Mouse (Mus musculus) forebrain, embryonic 15.5 days (tissue): ENCODE measurements at regions not wholly inside any gene's neighbourhood (a gene's known extent, or its start where the extent isn't known, plus 50 kb on each side); places are given as distances from the start of the nearest gene placed in this dataset.

ENCODE experiments used
- ATAC-seq: fragments of 200-750 bp; cut with Nextera tagmentation; replicated peaks from 2 replicates; pipeline ENCODE4 v1.8.0; 2017; ENCODE audit warnings: mild to moderate bottlenecking, moderate TSS enrichment, moderate library complexity
- H3K27ac ChIP-seq: fragments of 300-500 bp; sonication (generic); replicated peaks from 2 replicates; pipeline ENCODE4 v1.5.1; 2015; ENCODE audit warnings: mild to moderate bottlenecking, inconsistent platforms
- H3K27me3 ChIP-seq: fragments of 300-500 bp; sonication (generic); 2 replicates; pipeline ENCODE4 v1.6.1; 2015; ENCODE audit warnings: inconsistent platforms
- H3K36me3 ChIP-seq: fragments of 300-500 bp; sonication (generic); 2 replicates; pipeline ENCODE4 v1.6.1; 2015; ENCODE audit warnings: mild to moderate bottlenecking, inconsistent platforms
- H3K4me1 ChIP-seq: fragments of 300-500 bp; sonication (generic); 2 replicates; pipeline ENCODE4 v1.6.1; 2015; ENCODE audit warnings: inconsistent platforms
- H3K4me2 ChIP-seq: fragments of 300-500 bp; sonication (generic); replicated peaks from 2 replicates; pipeline ENCODE4 v1.6.1; 2015; ENCODE audit warnings: mild to moderate bottlenecking, inconsistent platforms
- H3K4me3 ChIP-seq: fragments of 300-500 bp; sonication (generic); 2 replicates; pipeline ENCODE4 v1.5.1; 2015; ENCODE audit warnings: mild to moderate bottlenecking, inconsistent platforms
- H3K9ac ChIP-seq: fragments of 300-500 bp; sonication (generic); replicated peaks from 2 replicates; pipeline ENCODE4 v1.6.1; 2015; ENCODE audit warnings: mild to moderate bottlenecking, inconsistent platforms
- H3K9me3 ChIP-seq: fragments of 300-500 bp; sonication (generic); 2 replicates; pipeline ENCODE4 v1.6.1; 2016; ENCODE audit warnings: inconsistent platforms
- WGBS: fragments of 180-500 bp; shearing (Covaris S2); methylation state at CpG from one replicate; pipeline ENCODE4 v1.1.7; 2015; ENCODE audit warnings: mixed read lengths; 5-methylcytosine and 5-hydroxymethylcytosine counted together

- Histone ChIP-seq H3K27me3 (no peaks in the 10 kb centered on the region), H3K36me3 (no peaks in the 10 kb centered on the region)
- WGBS = 60% methylated on average over 13 of the region's 13 CpGs
Measured at GRCm38 (mm10) chr5:35176112-35176848, 70.7 kb upstream of the Lrpap1 start.

GRCm38 (mm10) chr5:35174318-35174717 is 68.8 kb upstream of the Lrpap1 start:
- 85% methylated on average over 4 of the region's 4 CpGs for WGBS
- Histone ChIP-seq H3K9me3 (no peaks in the 10 kb centered on the region), H3K27me3 (no peaks in the 10 kb centered on the region), H3K9ac (no peak overlapping the region), H3K4me2 (no peak overlapping the region), H3K36me3 (no peaks in the 10 kb centered on the region), H3K4me3 (no peak overlapping the region), H3K4me1 (peaks cover 9% of the 10 kb centered on the region; the same call in 1 of the 2 replicates), H3K27ac (no peak overlapping the region)
- no peak for ATAC-seq

More at GRCm38 (mm10) chr5:35176112-35176848, 70.7 kb upstream of the Lrpap1 start:
- Histone ChIP-seq H3K4me2 (no peak overlapping the region), H3K9ac (no peak overlapping the region), H3K9me3 (no peaks in the 10 kb centered on the region), H3K4me1 (peaks cover 1% of the 10 kb centered on the region; the same call in 1 of the 2 replicates), H3K4me3 (no peak overlapping the region), H3K27ac (no peak overlapping the region)
- no peak for ATAC-seq

GRCm38 (mm10) chr5:35171336-35171735 is 65.8 kb upstream of the Lrpap1 start:
- 44% methylated on average over 3 of the region's 3 CpGs for WGBS
- H3K9ac ChIP-seq = no peak overlapping the region
- H3K36me3 ChIP-seq = no peaks in the 10 kb centered on the region
- ATAC-seq = no peak
- H3K4me1 ChIP-seq = peaks cover 9% of the 10 kb centered on the region; the same call in 1 of the 2 replicates
- H3K9me3 ChIP-seq = no peaks in the 10 kb centered on the region
- peak overlapping the region; percentile 85; the same call in 1 of the 2 replicates for H3K27ac ChIP-seq
- no peak overlapping the region for H3K4me3 ChIP-seq
- H3K27me3 ChIP-seq = no peaks in the 10 kb centered on the region
- no peak overlapping the region for H3K4me2 ChIP-seq

GRCm38 (mm10) chr5:35170369-35171130 is 65.0 kb upstream of the Lrpap1 start:
- WGBS = 44% methylated on average over 11 of the region's 11 CpGs
- Histone ChIP-seq H3K4me3 (no peak overlapping the region), H3K9me3 (no peaks in the 10 kb centered on the region), H3K9ac (no peak overlapping the region), H3K4me2 (no peak overlapping the region), H3K4me1 (peaks cover 9% of the 10 kb centered on the region; the same call in 1 of the 2 replicates), H3K27me3 (no peaks in the 10 kb centered on the region), H3K36me3 (no peaks in the 10 kb centered on the region), H3K27ac (peak overlapping the region; percentile 85)
- peak; percentile 59 for ATAC-seq

- H3K27me3 ChIP-seq = no peaks in the 10 kb centered on the region
Measured at GRCm38 (mm10) chr5:35169614-35170293, 64.2 kb upstream of the Lrpap1 start.

GRCm38 (mm10) chr5:35168853-35169252 is 63.3 kb upstream of the Lrpap1 start:
- no peak for ATAC-seq
- no peaks in the 10 kb centered on the region for H3K9me3 ChIP-seq
- 60% methylated on average over 5 of the region's 5 CpGs for WGBS

More at GRCm38 (mm10) chr5:35169614-35170293, 64.2 kb upstream of the Lrpap1 start:
- Histone ChIP-seq H3K27ac (peak overlapping the region; percentile 85), H3K9ac (no peak overlapping the region), H3K36me3 (no peaks in the 10 kb centered on the region), H3K4me1 (peaks cover 9% of the 10 kb centered on the region; the same call in 1 of the 2 replicates), H3K4me3 (no peak overlapping the region), H3K4me2 (no peak overlapping the region), H3K9me3 (no peaks in the 10 kb centered on the region)
- WGBS = 51% methylated on average over 7 of the region's 7 CpGs
- ATAC-seq = no peak

GRCm38 (mm10) chr5:35168369-35168768 is 62.8 kb upstream of the Lrpap1 start:
- Histone ChIP-seq H3K4me1 (peaks cover 9% of the 10 kb centered on the region; the same call in 1 of the 2 replicates), H3K27ac (no peak overlapping the region), H3K4me2 (no peak overlapping the region), H3K9me3 (no peaks in the 10 kb centered on the region), H3K9ac (no peak overlapping the region), H3K27me3 (no peaks in the 10 kb centered on the region), H3K4me3 (no peak overlapping the region), H3K36me3 (no peaks in the 10 kb centered on the region)
- ATAC-seq = no peak
- 92% methylated on average over 6 of the region's 6 CpGs for WGBS

More at GRCm38 (mm10) chr5:35168853-35169252, 63.3 kb upstream of the Lrpap1 start:
- H3K4me1 ChIP-seq = peaks cover 9% of the 10 kb centered on the region; the same call in 1 of the 2 replicates
- no peaks in the 10 kb centered on the region for H3K27me3 ChIP-seq
- H3K4me2 ChIP-seq = no peak overlapping the region
- no peak overlapping the region for H3K27ac ChIP-seq
- no peak overlapping the region for H3K9ac ChIP-seq
- H3K36me3 ChIP-seq = no peaks in the 10 kb centered on the region
- no peak overlapping the region for H3K4me3 ChIP-seq

- H3K4me1 ChIP-seq = peaks cover 5% of the 10 kb centered on the region; the same call in 1 of the 2 replicates
- H3K27ac ChIP-seq = no peak overlapping the region
- H3K4me3 ChIP-seq = no peak overlapping the region
- no peaks in the 10 kb centered on the region for H3K9me3 ChIP-seq
- 80% methylated on average over 8 of the region's 8 CpGs for WGBS
- no peak overlapping the region for H3K9ac ChIP-seq
- no peak overlapping the region for H3K4me2 ChIP-seq
- no peaks in the 10 kb centered on the region for H3K27me3 ChIP-seq
- no peak for ATAC-seq
- no peaks in the 10 kb centered on the region for H3K36me3 ChIP-seq
Measured at GRCm38 (mm10) chr5:35165993-35166392, 60.4 kb upstream of the Lrpap1 start.

GRCm38 (mm10) chr5:35165459-35165858 is 59.9 kb upstream of the Lrpap1 start:
- WGBS = 83% methylated on average over 2 of the region's 2 CpGs
- Histone ChIP-seq H3K9ac (no peak overlapping the region), H3K27ac (no peak overlapping the region), H3K4me2 (no peak overlapping the region), H3K4me3 (no peak overlapping the region), H3K36me3 (no peaks in the 10 kb centered on the region), H3K9me3 (no peaks in the 10 kb centered on the region), H3K4me1 (no peaks in the 10 kb centered on the region), H3K27me3 (no peaks in the 10 kb centered on the region)
- ATAC-seq = no peak

GRCm38 (mm10) chr5:35162607-35163006 is 57.0 kb upstream of the Lrpap1 start:
- H3K4me2 ChIP-seq = no peak overlapping the region
- H3K9me3 ChIP-seq = no peaks in the 10 kb centered on the region
- 92% methylated on average over 4 of the region's 4 CpGs for WGBS
- H3K9ac ChIP-seq = no peak overlapping the region
- no peak overlapping the region for H3K4me3 ChIP-seq
- no peak overlapping the region for H3K27ac ChIP-seq
- H3K36me3 ChIP-seq = no peaks in the 10 kb centered on the region
- H3K27me3 ChIP-seq = no peaks in the 10 kb centered on the region
- ATAC-seq = no peak
- peaks cover 11% of the 10 kb centered on the region for H3K4me1 ChIP-seq

GRCm38 (mm10) chr5:35162120-35162519 is 56.6 kb upstream of the Lrpap1 start:
- no peak overlapping the region for H3K9ac ChIP-seq
- no peaks in the 10 kb centered on the region for H3K9me3 ChIP-seq
- H3K4me1 ChIP-seq = peaks cover 11% of the 10 kb centered on the region
- 91% methylated on average over 3 of the region's 3 CpGs for WGBS
- no peak overlapping the region for H3K27ac ChIP-seq
- no peak overlapping the region for H3K4me2 ChIP-seq
- no peak for ATAC-seq
- no peaks in the 10 kb centered on the region for H3K27me3 ChIP-seq
- no peaks in the 10 kb centered on the region for H3K36me3 ChIP-seq
- H3K4me3 ChIP-seq = no peak overlapping the region
